Mouse (Mus musculus) heart, embryonic 13.5 days (tissue): Measurements from ENCODE around the gene Spsb1. TPM values are rescaled to one million over a fixed set of nuclear protein-coding genes. Genes with fewer than 3 reads are reported as not detected.

Experiments
- ATAC-seq: fragments of 200-750 bp; cut with Nextera tagmentation; 2 replicates; pipeline ENCODE4 v1.8.0; 2017; ENCODE audit warnings: moderate TSS enrichment; ENCODE audit not compliant: insufficient number of reproducible peaks, low FRiP score, low TSS enrichment; ENCODE audit errors: extremely low read depth
- H3K27ac ChIP-seq: fragments of 300-500 bp; sonication (generic); replicated peaks from 2 replicates; pipeline ENCODE4 v1.5.1; 2015; ENCODE audit warnings: moderate library complexity, mild to moderate bottlenecking, inconsistent platforms
- H3K27me3 ChIP-seq: fragments of 300-500 bp; sonication (generic); replicated peaks from 2 replicates; pipeline ENCODE4 v1.6.1; 2015; ENCODE audit warnings: mild to moderate bottlenecking, inconsistent platforms
- H3K36me3 ChIP-seq: fragments of 300-500 bp; sonication (generic); 2 replicates; pipeline ENCODE4 v1.6.1; 2015; ENCODE audit warnings: mild to moderate bottlenecking, inconsistent platforms
- H3K4me1 ChIP-seq: fragments of 300-500 bp; sonication (generic); 2 replicates; pipeline ENCODE4 v1.6.1; 2015; ENCODE audit warnings: inconsistent platforms
- H3K4me2 ChIP-seq: fragments of 300-500 bp; sonication (generic); 2 replicates; pipeline ENCODE4 v1.6.1; 2015; ENCODE audit warnings: inconsistent platforms, mild to moderate bottlenecking, moderate library complexity
- H3K4me3 ChIP-seq: fragments of 300-500 bp; sonication (generic); 2 replicates; pipeline ENCODE4 v1.5.1; 2015; ENCODE audit warnings: moderate library complexity, mild to moderate bottlenecking, inconsistent platforms
- H3K9ac ChIP-seq: fragments of 300-500 bp; sonication (generic); 2 replicates; pipeline ENCODE4 v1.6.1; 2015; ENCODE audit warnings: inconsistent platforms, mild to moderate bottlenecking, moderate library complexity
- H3K9me3 ChIP-seq: fragments of 300-500 bp; sonication (generic); 2 replicates; pipeline ENCODE4 v1.6.1; 2016; ENCODE audit warnings: inconsistent platforms
- WGBS: fragments of 180-500 bp; shearing (Covaris S2); methylation state at CpG from one replicate; pipeline ENCODE4 v1.1.7; 2015; ENCODE audit warnings: mixed read lengths; 5-methylcytosine and 5-hydroxymethylcytosine counted together
- polyA plus RNA-seq: library from polyadenylated mRNA; unstranded; fragments of >200 nt; fragmentation: Nextera tagmentation; extraction: Ambion mirVana; gene quantifications from 2 replicates; pipeline ENCODE4 v1.2.1, GENCODE M21; 2015

Spsb1 gene
- 4.3 and 4.5 TPM in 2 replicates for polyA plus RNA-seq

GRCm38 (mm10) chr4:149954893-149955439, at the start of gene Spsb1:
TSS of gene Spsb1 (minus strand) at chr4:149955043.
- Histone ChIP-seq H3K36me3 (no peaks in the 10 kb centered on the region), H3K27me3 (peaks cover 53% of the 10 kb centered on the region), H3K4me2 (peak within 1 kb of the TSS; percentile 95), H3K4me3 (peak within 1 kb of the TSS; percentile 66), H3K4me1 (peaks cover 26% of the 10 kb centered on the region), H3K9me3 (no peaks in the 10 kb centered on the region), H3K9ac (peak within 1 kb of the TSS; percentile 87), H3K27ac (peak within 1 kb of the TSS; percentile 40; the same call in 1 of the 2 replicates)
- ATAC-seq, result peak; percentile 91
- WGBS, result under 1% methylated on average over 40 of the region's 51 CpGs

- Histone ChIP-seq H3K4me2 (no peak overlapping the region), H3K4me3 (no peak overlapping the region)
Observed at GRCm38 (mm10) chr4:150003641-150004040, 48.8 kb upstream of the Spsb1 start.

GRCm38 (mm10) chr4:150003021-150003580, 48.3 kb upstream of the Spsb1 start:
- Histone ChIP-seq H3K36me3 (peaks cover 8% of the 10 kb centered on the region; the same call in 1 of the 2 replicates), H3K9me3 (0 out of 2 replicates have a peak, but pooled peaks cover 2% of the 10 kb centered on the region), H3K4me2 (no peak overlapping the region), H3K27me3 (no peaks in the 10 kb centered on the region), H3K9ac (no peak overlapping the region), H3K4me3 (no peak overlapping the region), H3K27ac (no peak overlapping the region), H3K4me1 (peaks cover 73% of the 10 kb centered on the region)
- 50% methylated on average over 7 of the region's 7 CpGs for WGBS
- no peak for ATAC-seq

More at GRCm38 (mm10) chr4:150003641-150004040, 48.8 kb upstream of the Spsb1 start:
- H3K4me1 ChIP-seq, result peaks cover 75% of the 10 kb centered on the region
- no peak for ATAC-seq
- H3K9ac ChIP-seq, result no peak overlapping the region
- peaks cover 8% of the 10 kb centered on the region; the same call in 1 of the 2 replicates for H3K36me3 ChIP-seq
- H3K27me3 ChIP-seq, result no peaks in the 10 kb centered on the region
- no peak overlapping the region for H3K27ac ChIP-seq
- H3K9me3 ChIP-seq, result 0 out of 2 replicates have a peak, but pooled peaks cover 2% of the 10 kb centered on the region
- 77% methylated on average over 4 of the region's 4 CpGs for WGBS

- no peak for ATAC-seq
- Histone ChIP-seq H3K27ac (peak overlapping the region; percentile 61), H3K9me3 (0 out of 2 replicates have a peak, but pooled peaks cover 2% of the 10 kb centered on the region), H3K4me2 (peak overlapping the region; percentile 29), H3K4me3 (no peak overlapping the region), H3K9ac (peak overlapping the region; percentile 68), H3K4me1 (peaks cover 63% of the 10 kb centered on the region), H3K36me3 (peaks cover 8% of the 10 kb centered on the region; the same call in 1 of the 2 replicates), H3K27me3 (no peaks in the 10 kb centered on the region)
- 30% methylated on average over 12 of the region's 12 CpGs for WGBS
Observed at GRCm38 (mm10) chr4:150002021-150002528, 47.2 kb upstream of the Spsb1 start.

GRCm38 (mm10) chr4:150001221-150001860, 46.5 kb upstream of the Spsb1 start:
- Histone ChIP-seq H3K4me1 (peaks cover 64% of the 10 kb centered on the region), H3K27ac (peak overlapping the region; percentile 61; the same call in 1 of the 2 replicates), H3K36me3 (peaks cover 8% of the 10 kb centered on the region; the same call in 1 of the 2 replicates), H3K4me2 (no peak overlapping the region), H3K27me3 (no peaks in the 10 kb centered on the region), H3K9me3 (0 out of 2 replicates have a peak, but pooled peaks cover 2% of the 10 kb centered on the region), H3K9ac (0 out of 2 replicates have a peak overlapping the region, but pooled peaks have one; percentile 68), H3K4me3 (no peak overlapping the region)
- WGBS, result 64% methylated on average over 10 of the region's 10 CpGs
- no peak for ATAC-seq

GRCm38 (mm10) chr4:149999931-150000555, 45.2 kb upstream of the Spsb1 start:
- H3K27ac ChIP-seq, result no peak overlapping the region
- no peak overlapping the region for H3K4me3 ChIP-seq
- 75% methylated on average over 15 of the region's 15 CpGs for WGBS
- H3K9ac ChIP-seq, result no peak overlapping the region
- 0 out of 2 replicates have a peak, but pooled peaks cover 2% of the 10 kb centered on the region for H3K9me3 ChIP-seq
- no peak overlapping the region for H3K4me2 ChIP-seq
- peaks cover 56% of the 10 kb centered on the region for H3K4me1 ChIP-seq
- ATAC-seq, result no peak
- H3K27me3 ChIP-seq, result no peaks in the 10 kb centered on the region
- H3K36me3 ChIP-seq, result 0 out of 2 replicates have a peak, but pooled peaks cover 4% of the 10 kb centered on the region

GRCm38 (mm10) chr4:149999510-149999900, 44.7 kb upstream of the Spsb1 start:
- H3K4me1 ChIP-seq, result peaks cover 53% of the 10 kb centered on the region

GRCm38 (mm10) chr4:149998786-149999509, 44.1 kb upstream of the Spsb1 start:
- no peak for ATAC-seq
- 84% methylated on average over 14 of the region's 14 CpGs for WGBS
- Histone ChIP-seq H3K4me1 (peaks cover 53% of the 10 kb centered on the region), H3K4me3 (no peak overlapping the region), H3K9me3 (no peaks in the 10 kb centered on the region), H3K27ac (no peak overlapping the region), H3K4me2 (no peak overlapping the region), H3K9ac (no peak overlapping the region), H3K27me3 (no peaks in the 10 kb centered on the region), H3K36me3 (peaks cover 5% of the 10 kb centered on the region; the same call in 1 of the 2 replicates)

More at GRCm38 (mm10) chr4:149999510-149999900, 44.7 kb upstream of the Spsb1 start:
- no peak overlapping the region for H3K4me3 ChIP-seq
- 68% methylated on average over 9 of the region's 9 CpGs for WGBS
- no peaks in the 10 kb centered on the region for H3K9me3 ChIP-seq
- no peak for ATAC-seq
- H3K9ac ChIP-seq, result no peak overlapping the region
- H3K36me3 ChIP-seq, result no peaks in the 10 kb centered on the region
- no peak overlapping the region for H3K4me2 ChIP-seq
- H3K27me3 ChIP-seq, result no peaks in the 10 kb centered on the region
- H3K27ac ChIP-seq, result no peak overlapping the region

- no peak for ATAC-seq
- Histone ChIP-seq H3K36me3 (peaks cover 8% of the 10 kb centered on the region; the same call in 1 of the 2 replicates), H3K4me3 (no peak overlapping the region), H3K4me1 (peaks cover 48% of the 10 kb centered on the region), H3K4me2 (no peak overlapping the region), H3K9me3 (no peaks in the 10 kb centered on the region), H3K27ac (no peak overlapping the region), H3K27me3 (no peaks in the 10 kb centered on the region), H3K9ac (no peak overlapping the region; the same call in 1 of the 2 replicates)
- 65% methylated on average over 10 of the region's 10 CpGs for WGBS
Observed at GRCm38 (mm10) chr4:149997999-149998398, 43.2 kb upstream of the Spsb1 start.

- no peak overlapping the region for H3K9ac ChIP-seq
- no peak overlapping the region for H3K4me3 ChIP-seq
- H3K27me3 ChIP-seq, result 0 out of 2 replicates have a peak, but pooled peaks cover 5% of the 10 kb centered on the region
- 66% methylated on average over 7 of the region's 7 CpGs for WGBS
- ATAC-seq, result no peak
- H3K27ac ChIP-seq, result no peak overlapping the region; the same call in 1 of the 2 replicates
- H3K4me2 ChIP-seq, result no peak overlapping the region
- H3K9me3 ChIP-seq, result no peaks in the 10 kb centered on the region
- H3K4me1 ChIP-seq, result peaks cover 33% of the 10 kb centered on the region
- H3K36me3 ChIP-seq, result peaks cover 8% of the 10 kb centered on the region; the same call in 1 of the 2 replicates
Observed at GRCm38 (mm10) chr4:149996440-149996839, 41.6 kb upstream of the Spsb1 start.
